Mouse (Mus musculus): ENCODE measurements around the gene Ssbp2. TPM values are rescaled to one million over a fixed set of nuclear protein-coding genes. Genes with fewer than 3 reads are reported as not detected.

Ssbp2 gene
- polyA plus RNA-seq, 1 experiment = 18.1 TPM

GRCm38 (mm10) chr13:91564047-91564446, 104.0 kb downstream of the Ssbp2 start:
- H3K4me3 ChIP-seq (ENCODE audit: insufficient read depth, low read depth, low read length) = no peak overlapping the region
- no peak for DNase-seq
- H3K4me1 ChIP-seq (ENCODE audit: control insufficient read depth, insufficient read depth, low read length) = no peaks in the 10 kb centered on the region
- no peaks in the 10 kb centered on the region; the same call in 1 of the 2 replicates for H3K27me3 ChIP-seq (replicated peaks; ENCODE audit: control insufficient read depth, insufficient read depth, low read length)
- TF ChIP-seq CTCF (conservative IDR thresholded peaks at IDR 0.05; ENCODE audit: insufficient read depth, insufficient read length, low read depth, low read length) (no peak), POLR2A (IDR thresholded peaks at IDR 0.05; ENCODE audit: low read depth, low read length) (no peak)
- 66% methylated on average over 6 of the region's 6 CpGs for WGBS
- no peaks in the 10 kb centered on the region for H3K36me3 ChIP-seq (ENCODE audit: control insufficient read depth, insufficient read depth, low read length)
- no peak overlapping the region for H3K27ac ChIP-seq (ENCODE audit: insufficient read depth, low read depth, low read length)

GRCm38 (mm10) chr13:91564755-91565154, 104.7 kb downstream of the Ssbp2 start:
- WGBS = 90% methylated on average over 6 of the region's 6 CpGs
- Histone ChIP-seq H3K27me3 (replicated peaks; ENCODE audit: control insufficient read depth, insufficient read depth, low read length) (no peaks in the 10 kb centered on the region; the same call in 1 of the 2 replicates), H3K27ac (ENCODE audit: insufficient read depth, low read depth, low read length) (no peak overlapping the region), H3K4me3 (ENCODE audit: insufficient read depth, low read depth, low read length) (no peak overlapping the region), H3K4me1 (ENCODE audit: control insufficient read depth, insufficient read depth, low read length) (no peaks in the 10 kb centered on the region), H3K36me3 (ENCODE audit: control insufficient read depth, insufficient read depth, low read length) (no peaks in the 10 kb centered on the region)
- no peak for TF ChIP-seq POLR2A (IDR thresholded peaks at IDR 0.05; ENCODE audit: low read depth, low read length)
- no peak for TF ChIP-seq CTCF (conservative IDR thresholded peaks at IDR 0.05; ENCODE audit: insufficient read depth, insufficient read length, low read depth, low read length)
- DNase-seq = no peak

GRCm38 (mm10) chr13:91581504-91581903, 121.4 kb downstream of the Ssbp2 start:
- Histone ChIP-seq H3K27me3 (replicated peaks; ENCODE audit: control insufficient read depth, insufficient read depth, low read length) (no peaks in the 10 kb centered on the region), H3K4me1 (ENCODE audit: control insufficient read depth, insufficient read depth, low read length) (no peaks in the 10 kb centered on the region), H3K36me3 (ENCODE audit: control insufficient read depth, insufficient read depth, low read length) (no peaks in the 10 kb centered on the region), H3K27ac (ENCODE audit: insufficient read depth, low read depth, low read length) (no peak overlapping the region), H3K4me3 (ENCODE audit: insufficient read depth, low read depth, low read length) (no peak overlapping the region)
- no peak for TF ChIP-seq CTCF (conservative IDR thresholded peaks at IDR 0.05; ENCODE audit: insufficient read depth, insufficient read length, low read depth, low read length)
- DNase-seq = no peak

- H3K27ac ChIP-seq (ENCODE audit: insufficient read depth, low read depth, low read length) = no peak overlapping the region
- no peak overlapping the region for H3K4me3 ChIP-seq (ENCODE audit: insufficient read depth, low read depth, low read length)
- no peaks in the 10 kb centered on the region for H3K4me1 ChIP-seq (ENCODE audit: control insufficient read depth, insufficient read depth, low read length)
- no peak for TF ChIP-seq POLR2A (IDR thresholded peaks at IDR 0.05; ENCODE audit: low read depth, low read length)
- H3K27me3 ChIP-seq (replicated peaks; ENCODE audit: control insufficient read depth, insufficient read depth, low read length) = no peaks in the 10 kb centered on the region
- H3K36me3 ChIP-seq (ENCODE audit: control insufficient read depth, insufficient read depth, low read length) = no peaks in the 10 kb centered on the region
- no peak for DNase-seq
Observed at GRCm38 (mm10) chr13:91582212-91582611, 122.1 kb downstream of the Ssbp2 start.

GRCm38 (mm10) chr13:91586368-91586767, 126.3 kb downstream of the Ssbp2 start:
- no peak for DNase-seq
- Histone ChIP-seq H3K36me3 (ENCODE audit: control insufficient read depth, insufficient read depth, low read length) (no peaks in the 10 kb centered on the region), H3K4me3 (ENCODE audit: insufficient read depth, low read depth, low read length) (no peak overlapping the region), H3K4me1 (ENCODE audit: control insufficient read depth, insufficient read depth, low read length) (no peaks in the 10 kb centered on the region), H3K27ac (ENCODE audit: insufficient read depth, low read depth, low read length) (no peak overlapping the region), H3K27me3 (replicated peaks; ENCODE audit: control insufficient read depth, insufficient read depth, low read length) (no peaks in the 10 kb centered on the region)
- WGBS = 81% methylated on average over 5 of the region's 5 CpGs
- TF ChIP-seq POLR2A (IDR thresholded peaks at IDR 0.05; ENCODE audit: low read depth, low read length) (no peak), CTCF (conservative IDR thresholded peaks at IDR 0.05; ENCODE audit: insufficient read depth, insufficient read length, low read depth, low read length) (no peak)

- H3K27ac ChIP-seq (ENCODE audit: insufficient read depth, low read depth, low read length) = no peak overlapping the region
- no peak overlapping the region for H3K4me3 ChIP-seq (ENCODE audit: insufficient read depth, low read depth, low read length)
- WGBS = 93% methylated on average over 2 of the region's 2 CpGs
- TF ChIP-seq CTCF (conservative IDR thresholded peaks at IDR 0.05; ENCODE audit: insufficient read depth, insufficient read length, low read depth, low read length) (no peak), POLR2A (IDR thresholded peaks at IDR 0.05; ENCODE audit: low read depth, low read length) (no peak)
- no peaks in the 10 kb centered on the region for H3K27me3 ChIP-seq (replicated peaks; ENCODE audit: control insufficient read depth, insufficient read depth, low read length)
- no peak for DNase-seq
- no peaks in the 10 kb centered on the region for H3K36me3 ChIP-seq (ENCODE audit: control insufficient read depth, insufficient read depth, low read length)
- no peaks in the 10 kb centered on the region for H3K4me1 ChIP-seq (ENCODE audit: control insufficient read depth, insufficient read depth, low read length)
Observed at GRCm38 (mm10) chr13:91588475-91588874, 128.4 kb downstream of the Ssbp2 start.

- no peak for TF ChIP-seq POLR2A (IDR thresholded peaks at IDR 0.05; ENCODE audit: low read depth, low read length)
- no peak for TF ChIP-seq CTCF (conservative IDR thresholded peaks at IDR 0.05; ENCODE audit: insufficient read depth, insufficient read length, low read depth, low read length)
- H3K4me3 ChIP-seq (ENCODE audit: insufficient read depth, low read depth, low read length) = no peak overlapping the region
- 74% methylated on average over 4 of the region's 4 CpGs for WGBS
Observed at GRCm38 (mm10) chr13:91591863-91592262, 131.8 kb downstream of the Ssbp2 start.

GRCm38 (mm10) chr13:91595284-91595683, 135.2 kb downstream of the Ssbp2 start:
- H3K4me1 ChIP-seq (ENCODE audit: control insufficient read depth, insufficient read depth, low read length) = no peaks in the 10 kb centered on the region
- TF ChIP-seq CTCF (conservative IDR thresholded peaks at IDR 0.05; ENCODE audit: insufficient read depth, insufficient read length, low read depth, low read length) (no peak; the same call in 1 of the 2 replicates), POLR2A (IDR thresholded peaks at IDR 0.05; ENCODE audit: low read depth, low read length) (no peak)
- H3K36me3 ChIP-seq (ENCODE audit: control insufficient read depth, insufficient read depth, low read length) = no peaks in the 10 kb centered on the region
- no peak overlapping the region for H3K4me3 ChIP-seq (ENCODE audit: insufficient read depth, low read depth, low read length)
- 95% methylated on average over 1 of the region's 1 CpGs for WGBS
- DNase-seq = no peak
- H3K27me3 ChIP-seq (replicated peaks; ENCODE audit: control insufficient read depth, insufficient read depth, low read length) = no peaks in the 10 kb centered on the region
- no peak overlapping the region for H3K27ac ChIP-seq (ENCODE audit: insufficient read depth, low read depth, low read length)

More at GRCm38 (mm10) chr13:91591863-91592262, 131.8 kb downstream of the Ssbp2 start:
- no peaks in the 10 kb centered on the region for H3K36me3 ChIP-seq (ENCODE audit: control insufficient read depth, insufficient read depth, low read length)
- H3K27me3 ChIP-seq (replicated peaks; ENCODE audit: control insufficient read depth, insufficient read depth, low read length) = no peaks in the 10 kb centered on the region
- H3K4me1 ChIP-seq (ENCODE audit: control insufficient read depth, insufficient read depth, low read length) = no peaks in the 10 kb centered on the region
- DNase-seq = no peak
- no peak overlapping the region for H3K27ac ChIP-seq (ENCODE audit: insufficient read depth, low read depth, low read length)

All from kidney, adult 2 months (tissue).